Mouse (Mus musculus) layer of hippocampus, postnatal 10 days (tissue): ENCODE data around the gene Fmo6. TPM values are rescaled to one million over a fixed set of nuclear protein-coding genes. Genes with fewer than 3 reads are reported as not detected.

Experiments used
- DNase-seq, 2 experiments: peaks; one replicate each; pipeline ENCODE4 v3.0.0; 2021; ENCODE audit warnings: low spot score in 2 of 2
- total RNA-seq, 2 experiments: library from RNA; stranded (reverse); gene quantifications; 2 replicates each; pipeline ENCODE4 v1.2.3; 2021

Gene Fmo6
- total RNA-seq, 2 experiments from 2014 or later, result not detected

DNA sequence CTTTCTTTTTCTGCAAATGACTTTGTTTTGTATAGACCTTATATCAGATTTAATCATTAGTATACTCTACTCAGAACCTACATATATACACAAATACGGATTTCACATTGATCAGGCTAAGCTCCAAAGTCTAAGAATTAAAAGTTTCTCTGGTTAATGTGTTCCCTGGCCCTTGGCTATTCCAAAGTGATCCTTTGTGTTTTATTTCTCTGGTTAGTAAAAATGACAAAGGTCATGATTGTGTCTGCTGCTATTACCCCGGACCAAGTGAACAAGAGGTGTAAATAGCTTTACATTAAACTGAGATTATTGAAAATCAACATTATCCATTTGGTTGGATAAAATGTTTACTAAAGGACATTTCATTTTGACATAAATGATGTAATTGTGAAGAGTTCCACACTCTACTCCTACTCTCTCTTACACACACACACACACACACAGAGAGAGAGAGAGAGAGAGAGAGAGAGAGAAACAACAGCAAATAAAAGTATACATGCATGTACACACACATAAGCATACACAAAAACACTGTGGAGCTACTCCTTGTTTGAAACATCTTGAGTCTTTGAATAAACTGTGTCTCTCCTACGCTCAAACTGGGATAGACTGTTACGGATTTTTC is 22.3 kb downstream of the Fmo6 start:
- no peak for DNase-seq

DNA sequence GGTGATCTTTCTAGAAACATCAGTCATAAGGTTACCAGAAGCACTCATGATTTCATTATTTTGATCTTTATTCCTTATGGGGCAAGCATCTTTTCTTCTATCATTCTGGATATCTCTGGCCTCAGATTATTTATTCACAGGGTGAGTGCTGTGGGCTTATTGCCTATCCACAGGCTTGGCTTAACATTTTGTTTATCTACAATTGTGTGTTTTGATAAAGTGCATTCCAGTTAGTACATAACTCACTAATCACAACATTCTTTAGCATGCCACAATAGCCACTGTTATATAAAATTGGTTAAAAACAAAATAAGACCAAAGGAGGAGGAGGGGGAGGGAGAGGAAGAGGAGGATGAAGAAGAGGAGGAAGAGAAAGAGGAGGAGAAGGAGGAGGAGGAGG is 25.2 kb downstream of the Fmo6 start:
- no peak for DNase-seq

DNA sequence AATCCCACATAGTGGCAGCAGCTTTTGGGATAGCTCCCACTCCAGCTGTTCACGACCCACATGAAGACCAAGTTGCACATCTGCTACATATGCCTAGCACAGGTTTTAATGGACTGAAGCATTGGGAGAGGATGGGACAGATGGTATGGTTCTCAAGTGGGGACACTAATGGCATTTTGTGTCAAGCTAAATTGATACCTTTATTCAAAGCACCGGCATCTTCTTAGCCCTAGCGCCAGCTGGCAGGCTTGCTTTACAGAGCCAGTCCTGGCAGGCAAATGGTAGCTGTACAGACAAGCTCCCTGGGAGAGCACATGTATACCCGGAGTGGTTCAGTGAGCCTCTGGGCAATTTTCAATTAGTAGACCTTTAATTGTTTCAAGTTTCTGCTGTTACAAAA is 35.4 kb downstream of the Fmo6 start:
- no peak for DNase-seq

DNA sequence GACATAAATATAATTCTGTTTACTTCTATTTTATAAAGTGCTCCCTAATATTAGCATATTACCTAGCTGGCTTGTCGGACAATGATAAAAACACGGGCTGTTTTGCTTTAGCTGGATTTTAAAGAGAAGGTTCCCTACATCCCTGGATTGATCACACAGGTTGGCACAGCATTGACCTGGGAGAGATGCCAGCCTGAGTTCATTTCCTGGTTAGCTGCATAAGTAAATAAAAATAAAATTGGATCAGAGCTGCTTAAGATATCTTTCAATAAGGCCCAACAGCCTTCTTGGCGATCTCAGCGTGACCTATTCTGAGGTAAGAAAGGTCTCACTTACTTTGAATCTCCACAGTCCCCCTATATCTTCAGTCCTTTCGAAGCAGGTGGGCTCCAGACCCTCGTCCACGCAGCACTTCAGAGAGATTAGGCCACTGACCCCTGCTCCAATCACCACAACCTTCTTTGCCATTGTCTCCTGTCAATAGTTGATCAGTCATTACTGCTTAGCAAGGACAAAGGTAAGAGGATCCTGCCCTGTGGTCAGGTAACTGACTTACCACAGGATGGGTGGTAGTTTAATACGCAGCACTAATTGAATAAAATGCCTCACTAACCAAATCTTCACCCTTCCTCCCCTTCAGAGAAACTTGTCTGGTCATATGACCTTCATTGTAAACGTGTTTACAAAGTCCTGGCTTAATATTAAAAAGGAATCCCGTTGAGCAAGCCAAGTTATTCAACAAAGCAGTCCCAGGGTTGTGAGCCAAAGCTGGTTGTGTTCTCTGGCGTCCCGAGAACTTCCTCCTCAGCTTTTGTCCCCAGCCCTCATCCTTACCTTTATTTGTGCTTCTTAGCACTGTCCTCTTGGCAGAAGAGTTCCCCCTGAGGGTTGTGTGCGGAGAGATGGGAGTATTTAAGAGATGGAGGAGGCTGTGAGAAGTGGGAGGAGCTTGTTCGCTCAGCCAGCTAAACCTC is 39.2 kb downstream of the Fmo6 start, which contains the start of gene Fmo2:
Fmo2 (minus strand) TSS at position 889 of the 974 bp plus-strand sequence.
- no peak for DNase-seq

DNA sequence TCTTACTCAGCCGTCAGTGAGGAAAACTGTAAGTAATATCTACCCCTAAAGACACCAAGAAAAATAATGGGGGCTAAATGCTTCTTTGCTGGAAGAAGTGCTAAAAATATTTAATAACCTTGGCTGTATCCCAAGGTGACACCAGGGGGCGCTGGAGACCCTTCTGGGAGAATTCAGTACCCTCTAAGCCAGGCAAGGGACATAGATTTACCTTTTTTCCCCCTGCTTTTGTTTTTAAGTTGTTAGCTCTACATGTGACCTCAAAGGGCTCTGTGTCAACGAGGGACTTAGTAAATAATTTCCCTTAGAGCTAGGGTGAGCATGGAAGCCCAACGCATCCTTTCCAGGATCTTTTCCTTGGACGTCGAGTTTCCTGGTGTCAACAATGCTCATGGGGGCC is 41.4 kb downstream of the Fmo6 start:
- DNase-seq, result peak; percentile 70 to 79

DNA sequence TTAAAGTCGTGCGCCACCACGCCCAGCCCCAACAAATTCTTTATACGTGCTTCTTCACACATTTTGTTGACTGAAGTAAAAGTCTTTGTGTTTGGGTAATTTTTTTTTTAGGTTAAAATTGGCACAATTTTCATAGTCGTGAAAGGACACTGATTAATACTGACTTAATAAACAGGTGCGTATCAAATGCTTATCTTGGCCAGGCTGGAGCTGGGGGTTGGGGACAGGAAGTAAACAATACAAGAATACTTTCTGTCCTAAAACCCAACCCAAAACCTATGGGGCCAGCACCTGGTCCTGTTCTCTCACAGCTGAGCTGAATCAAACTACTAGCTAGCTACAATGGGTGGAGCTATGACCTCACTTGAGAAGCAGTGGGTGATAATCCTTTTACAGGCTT is 44.3 kb downstream of the Fmo6 start:
- no peak for DNase-seq

DNA sequence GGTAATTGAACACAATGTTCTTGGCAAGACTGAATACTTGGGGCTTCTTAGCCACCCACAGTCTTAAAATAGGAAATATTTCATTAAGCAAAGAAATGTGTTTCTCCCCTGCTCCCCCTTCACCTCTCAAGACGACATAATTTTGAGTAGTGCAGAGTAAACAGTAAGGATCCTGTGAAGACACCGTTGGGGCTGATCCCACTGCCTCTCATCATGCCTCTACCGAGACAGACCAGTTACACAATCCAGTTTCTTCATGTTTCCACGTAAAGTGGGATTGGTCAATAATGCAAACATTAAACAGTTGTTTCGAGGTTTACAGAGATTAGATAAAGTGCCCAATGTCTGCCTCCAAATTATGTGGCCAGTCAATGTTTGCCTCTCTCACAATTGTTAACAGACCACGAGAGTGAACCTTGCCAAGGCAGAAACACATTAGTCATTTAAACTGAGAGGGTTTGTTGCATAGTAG is 45.3 kb downstream of the Fmo6 start:
- no peak for DNase-seq

DNA sequence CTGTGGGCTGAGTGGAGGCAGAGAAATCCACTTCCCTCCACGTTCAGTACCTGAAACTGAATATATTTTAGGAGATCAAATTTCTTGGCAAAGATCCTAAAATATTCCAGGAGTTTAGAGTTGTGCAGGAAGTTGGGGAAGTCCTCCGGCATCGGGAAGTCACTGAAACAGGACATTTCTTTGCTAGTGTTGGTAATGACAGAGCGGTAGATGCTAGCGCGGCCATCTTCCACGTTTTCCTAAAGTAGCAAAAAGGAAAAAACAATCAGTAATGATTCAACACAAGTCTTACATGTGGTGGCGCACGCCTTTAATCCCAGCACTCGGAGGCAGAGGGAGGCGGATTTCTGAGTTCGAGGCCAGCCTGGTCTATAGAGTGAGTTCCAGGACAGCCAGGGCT is 48.7 kb downstream of the Fmo6 start:
- DNase-seq, result no peak

DNA sequence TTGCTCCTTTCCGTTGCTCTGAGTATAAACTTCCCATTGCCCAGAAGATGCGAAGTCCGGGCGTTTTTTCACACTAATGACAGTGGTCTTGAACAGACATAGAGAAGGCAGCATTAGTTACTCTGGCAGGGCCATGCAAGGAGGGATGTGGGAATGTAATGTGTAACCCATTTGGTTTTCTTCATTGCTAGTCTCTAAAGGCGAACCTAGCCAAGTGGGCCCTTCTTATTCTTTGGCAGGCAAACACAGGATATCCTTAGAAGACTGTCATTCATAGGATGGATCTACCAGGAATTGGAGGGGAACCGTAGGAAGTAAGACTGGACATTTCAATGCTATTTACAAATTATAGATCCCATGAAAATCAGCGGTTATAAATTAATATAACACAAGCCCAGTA is 49.7 kb downstream of the Fmo6 start:
- no peak for DNase-seq

DNA sequence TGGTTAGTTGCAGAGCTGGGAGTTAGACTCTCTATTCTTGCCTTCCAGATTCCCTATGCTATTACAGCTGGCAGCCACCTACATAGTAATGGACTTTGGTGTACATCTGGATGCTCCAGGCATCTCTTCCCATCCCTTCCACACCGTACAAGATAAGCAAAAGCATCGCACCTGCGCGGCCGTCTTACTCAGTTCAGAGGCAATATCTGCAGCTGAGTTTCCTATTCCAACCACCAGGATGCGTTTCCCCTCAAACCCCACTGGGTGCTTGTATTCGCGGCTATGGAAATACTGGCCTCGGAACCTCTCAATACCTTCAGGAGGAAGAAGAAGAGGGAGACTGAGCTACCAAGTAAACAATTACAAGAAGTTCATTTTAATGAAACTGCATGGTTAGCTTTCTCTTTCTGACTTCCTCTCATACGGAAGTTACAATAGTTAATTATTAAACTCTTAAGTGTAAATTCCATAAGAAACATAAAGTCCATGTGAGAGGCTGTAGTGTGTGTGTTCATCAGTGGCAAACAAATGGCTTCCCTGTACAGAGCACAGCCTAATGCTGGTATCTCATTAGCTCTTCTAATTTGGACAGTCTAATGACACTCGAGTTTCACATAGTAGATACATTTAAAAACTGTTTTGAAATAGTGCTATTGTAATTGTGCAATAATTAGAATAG is 51.0 kb downstream of the Fmo6 start:
- no peak for DNase-seq

DNA sequence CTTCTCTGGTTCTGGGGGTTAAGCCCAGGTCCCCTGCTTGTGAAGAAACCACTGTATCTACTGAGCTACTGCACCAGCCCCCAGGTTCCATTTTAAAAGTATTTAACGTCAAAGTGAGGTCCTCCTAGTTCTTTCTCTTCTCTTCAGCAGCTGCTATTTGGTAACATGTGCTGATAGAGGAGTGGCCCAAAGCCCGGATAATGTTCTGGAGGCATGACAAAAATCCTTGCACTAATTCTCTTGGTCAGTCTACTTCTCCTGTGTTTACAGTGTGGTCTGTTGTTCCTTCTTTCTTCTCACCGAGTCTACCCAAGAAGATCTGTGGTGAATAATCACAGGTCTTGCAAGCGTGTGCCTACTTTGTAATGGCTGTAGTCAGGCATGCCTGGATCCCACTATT is 54.6 kb downstream of the Fmo6 start:
- no peak for DNase-seq

DNA sequence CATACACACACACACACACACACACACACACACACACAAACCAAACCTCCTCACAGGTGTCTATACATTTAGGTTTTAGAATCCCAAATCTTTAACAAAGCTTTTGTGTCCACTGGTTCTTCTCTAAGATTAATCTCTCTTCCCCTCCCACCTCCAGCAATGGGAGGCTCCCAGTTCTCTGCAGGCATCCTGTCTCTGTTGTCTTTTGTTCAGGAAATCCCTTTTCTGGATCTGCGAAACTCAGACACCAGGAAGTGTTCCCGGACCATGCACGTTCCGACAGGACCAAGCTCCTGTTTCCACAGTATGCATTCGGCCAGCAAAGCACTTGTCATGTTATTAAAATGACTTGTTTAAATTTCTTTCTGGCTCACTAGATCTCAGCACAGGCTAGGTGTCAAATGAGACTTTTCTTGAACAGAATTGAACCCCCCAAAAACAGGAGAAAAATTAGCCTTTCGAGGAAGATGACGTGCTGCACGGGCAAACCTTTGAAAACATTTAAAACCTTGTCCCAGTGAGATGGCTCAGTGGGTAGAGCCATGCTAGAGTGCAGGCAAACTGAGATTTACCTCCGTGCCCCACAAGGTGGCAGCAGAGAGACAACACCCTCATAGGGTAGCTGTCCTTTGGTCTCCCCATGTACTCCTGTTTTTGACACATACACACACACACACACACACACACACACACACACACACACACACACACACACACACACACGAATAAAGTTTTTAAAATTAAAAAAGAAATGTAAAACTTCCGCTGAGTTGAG is 57.5 kb downstream of the Fmo6 start:
- peak; percentile 57 to 62 for DNase-seq

DNA sequence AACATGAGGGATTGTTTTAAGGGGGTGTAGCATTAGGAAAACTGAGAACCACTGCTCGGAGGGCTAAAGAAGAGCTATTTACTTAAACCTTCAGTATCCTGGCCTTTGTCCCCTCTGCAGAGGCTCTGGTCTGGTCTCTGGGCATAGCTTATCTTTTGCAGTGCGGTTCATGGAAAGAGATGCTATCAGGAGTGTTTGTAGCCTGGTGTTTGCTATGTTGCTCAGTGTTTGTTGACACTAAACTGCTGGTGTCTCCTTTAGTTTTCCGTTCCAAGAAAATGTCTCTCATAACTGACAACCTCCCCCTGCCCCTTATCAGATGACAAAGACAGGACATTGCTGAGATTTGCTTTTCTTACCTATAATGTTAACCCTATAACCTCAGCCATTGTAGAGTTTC is 62.2 kb downstream of the Fmo6 start:
- DNase-seq, result no peak

DNA sequence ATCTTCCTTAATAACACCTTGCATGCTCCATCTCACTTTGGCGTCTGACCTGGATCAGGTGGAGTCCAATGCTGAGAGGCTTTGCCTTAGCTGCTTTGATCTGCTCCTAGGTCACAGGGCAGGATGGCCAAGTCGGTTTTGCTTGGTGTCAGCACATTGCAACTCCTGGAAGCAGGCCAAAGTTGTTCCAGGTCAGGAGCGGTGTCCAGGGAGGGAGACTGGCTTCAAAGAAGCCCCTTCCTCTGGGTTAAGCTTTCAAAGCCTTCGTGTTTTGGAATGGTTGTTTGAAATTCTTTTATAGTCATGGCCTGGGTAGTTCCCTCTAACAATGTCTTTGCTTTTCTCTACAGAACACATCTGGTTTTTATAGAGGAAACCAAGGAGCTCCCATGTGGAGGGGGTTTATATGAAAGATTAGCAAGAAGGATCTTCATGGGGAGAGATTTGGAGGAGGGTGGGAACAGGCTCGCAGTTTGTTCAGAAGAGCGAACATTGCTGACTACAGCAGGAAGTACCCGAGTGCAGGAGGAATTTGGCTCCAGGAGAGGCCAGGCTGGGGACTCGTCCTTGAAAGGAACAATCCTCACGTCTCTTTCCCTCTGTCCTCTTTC is 65.5 kb downstream of the Fmo6 start:
- DNase-seq, result no peak

DNA sequence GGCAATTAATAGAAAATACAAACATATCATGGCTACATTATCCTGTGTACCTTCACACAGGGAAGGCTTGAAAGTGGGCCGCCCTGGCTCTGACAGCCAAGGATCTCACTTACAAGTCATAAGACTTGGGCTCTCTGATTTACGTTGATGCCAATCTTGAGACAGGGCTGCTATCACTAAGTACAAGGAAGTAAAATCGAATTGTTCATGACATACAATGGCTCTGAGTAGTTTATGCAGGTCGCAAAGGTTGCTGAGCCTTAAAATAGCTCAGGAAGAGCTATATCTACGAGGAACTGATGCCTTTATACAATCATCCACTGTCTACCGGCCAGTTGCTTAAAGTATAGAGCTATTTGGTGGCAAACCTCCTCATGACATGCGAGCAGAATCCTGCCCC is 66.3 kb downstream of the Fmo6 start:
- DNase-seq, result no peak

DNA sequence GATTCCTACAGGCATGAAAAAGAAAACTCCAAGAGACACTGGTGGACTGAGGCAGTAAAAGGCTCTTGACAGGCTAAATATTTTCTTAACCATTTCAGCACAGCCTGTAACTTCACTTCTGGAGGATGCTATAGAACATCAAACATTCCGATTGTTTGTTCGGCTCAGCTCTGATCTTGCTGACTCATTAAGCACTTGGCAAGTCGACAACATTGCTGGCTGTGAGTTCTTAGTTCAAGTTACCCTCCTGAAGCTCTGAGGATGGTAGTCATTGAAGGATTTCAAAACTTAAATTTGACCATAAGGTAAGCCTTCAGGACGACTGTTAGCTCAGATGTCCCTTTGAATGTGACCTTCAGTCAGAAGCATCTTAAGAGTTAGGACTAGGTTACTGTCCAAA is 69.9 kb downstream of the Fmo6 start:
- no peak for DNase-seq
